Mouse (Mus musculus): Measurements from ENCODE around the gene Uri1. TPM values are rescaled to one million over a fixed set of nuclear protein-coding genes. Genes with fewer than 3 reads are reported as not detected.

The Uri1 gene
- polyA plus RNA-seq, 1 experiment from 2014 or later: 46.7 TPM

DNA sequence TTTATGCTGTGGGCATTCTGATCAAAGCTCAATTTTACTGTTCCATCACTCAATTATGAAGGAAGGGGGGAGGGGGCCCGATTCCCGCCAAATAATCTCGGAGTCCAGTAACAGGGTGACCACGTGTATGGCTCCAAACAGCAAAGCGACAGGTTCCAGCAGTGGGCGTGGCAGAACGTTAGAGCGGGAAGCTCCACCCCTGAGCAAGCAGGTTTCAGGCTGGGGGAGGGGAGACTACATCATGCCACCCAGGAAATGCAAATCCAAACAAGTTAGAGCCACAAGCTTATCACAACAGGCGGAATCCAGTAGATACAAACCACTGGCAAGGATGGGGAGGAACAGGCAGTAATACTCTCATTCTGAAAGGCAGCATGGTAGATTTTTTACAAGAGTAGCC is 71.5 kb downstream of the Uri1 start:
- no peak overlapping the region for H3K4me3 ChIP-seq (replicated peaks)
- H3K9me3 ChIP-seq: no peaks in the 10 kb centered on the region
- H3K9ac ChIP-seq: no peak overlapping the region
- no peak overlapping the region for H3K4me2 ChIP-seq
- no peaks in the 10 kb centered on the region for H3K4me1 ChIP-seq
- no peaks in the 10 kb centered on the region for H3K27me3 ChIP-seq
- 85% methylated on average over 9 of the region's 9 CpGs for WGBS
- H3K27ac ChIP-seq: no peak overlapping the region
- peaks cover 5% of the 10 kb centered on the region for H3K36me3 ChIP-seq (replicated peaks)
- no peak for ATAC-seq (ENCODE audit: low FRiP score)

DNA sequence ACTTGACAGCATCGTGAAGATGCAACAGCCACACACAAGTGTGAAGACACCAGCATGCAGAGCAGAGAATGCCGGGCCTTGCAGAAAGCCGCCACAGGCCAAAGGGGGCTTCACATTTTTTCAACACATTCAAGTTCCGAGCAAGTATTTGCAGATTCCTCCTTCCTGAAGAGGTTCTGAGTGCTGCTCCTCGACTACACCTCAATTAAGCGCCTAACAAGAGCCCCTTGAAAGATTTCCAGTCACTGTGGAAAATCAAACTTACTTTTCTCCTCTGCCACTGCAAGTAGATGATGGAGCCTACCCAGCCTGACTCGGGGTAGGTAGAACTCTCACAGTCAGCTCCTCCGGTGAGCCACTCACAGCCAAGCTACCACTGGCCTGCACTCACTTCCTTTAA is 86.9 kb downstream of the Uri1 start:
- Histone ChIP-seq H3K9me3 (no peaks in the 10 kb centered on the region), H3K9ac (no peak overlapping the region), H3K27ac (no peak overlapping the region), H3K4me1 (peaks cover 28% of the 10 kb centered on the region), H3K36me3 (replicated peaks) (no peaks in the 10 kb centered on the region), H3K27me3 (no peaks in the 10 kb centered on the region), H3K4me3 (replicated peaks) (no peak overlapping the region), H3K4me2 (no peak overlapping the region)
- WGBS: 77% methylated on average over 8 of the region's 8 CpGs
- ATAC-seq (ENCODE audit: low FRiP score): no peak

DNA sequence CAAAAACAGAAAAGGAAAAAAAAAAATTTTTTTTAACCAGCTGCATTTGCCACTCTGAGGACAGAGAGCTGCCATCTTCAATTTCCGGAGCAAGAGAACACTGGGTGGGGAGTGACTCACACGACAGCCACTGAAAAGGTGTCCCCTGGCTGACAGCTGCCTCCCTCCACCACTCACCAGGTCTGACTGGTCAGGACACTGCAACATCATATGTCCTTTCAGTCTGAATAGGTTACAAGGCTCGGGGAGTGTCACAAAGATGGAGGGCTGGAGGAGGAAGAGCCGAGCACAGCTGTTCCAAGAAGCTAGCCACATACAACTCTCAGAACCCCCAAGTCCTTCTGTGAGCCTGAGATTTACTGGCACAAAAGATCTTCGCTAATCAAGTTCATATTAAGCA is 87.6 kb downstream of the Uri1 start:
- H3K4me2 ChIP-seq: no peak overlapping the region
- H3K36me3 ChIP-seq (replicated peaks): no peaks in the 10 kb centered on the region
- WGBS: 71% methylated on average over 5 of the region's 5 CpGs
- no peak overlapping the region for H3K27ac ChIP-seq
- H3K9me3 ChIP-seq: no peaks in the 10 kb centered on the region
- ATAC-seq (ENCODE audit: low FRiP score): no peak
- H3K27me3 ChIP-seq: no peaks in the 10 kb centered on the region
- H3K4me3 ChIP-seq (replicated peaks): no peak overlapping the region
- H3K9ac ChIP-seq: no peak overlapping the region
- H3K4me1 ChIP-seq: peaks cover 30% of the 10 kb centered on the region

DNA sequence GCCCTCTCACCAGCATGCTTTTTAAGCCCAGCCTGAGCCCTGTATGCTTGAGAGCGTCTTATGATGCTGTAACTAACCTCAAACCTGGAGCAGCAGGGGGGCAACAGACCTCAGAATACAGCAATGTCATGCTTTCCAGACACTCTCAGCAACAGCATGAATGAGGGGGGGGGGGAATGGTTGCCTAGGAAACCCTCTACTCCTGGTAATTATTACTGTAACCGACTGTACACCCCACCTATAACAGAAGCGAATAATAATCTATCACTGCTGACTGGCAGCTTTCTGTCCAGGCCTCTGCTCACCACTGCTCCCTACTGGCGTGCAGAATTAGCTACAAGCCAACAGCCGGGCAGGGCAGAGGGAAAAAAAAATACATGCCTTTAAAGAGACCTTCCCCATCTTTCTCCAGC is 88.6 kb downstream of the Uri1 start:
- Histone ChIP-seq H3K36me3 (replicated peaks) (no peaks in the 10 kb centered on the region), H3K27me3 (no peaks in the 10 kb centered on the region), H3K9me3 (no peaks in the 10 kb centered on the region), H3K27ac (0 out of 2 replicates have a peak overlapping the region, but pooled peaks have one; percentile 25), H3K9ac (no peak overlapping the region), H3K4me1 (peaks cover 30% of the 10 kb centered on the region), H3K4me2 (no peak overlapping the region), H3K4me3 (replicated peaks) (no peak overlapping the region)
- WGBS: 15% methylated on average over 5 of the region's 5 CpGs
- peak; percentile 66 for ATAC-seq (ENCODE audit: low FRiP score)

DNA sequence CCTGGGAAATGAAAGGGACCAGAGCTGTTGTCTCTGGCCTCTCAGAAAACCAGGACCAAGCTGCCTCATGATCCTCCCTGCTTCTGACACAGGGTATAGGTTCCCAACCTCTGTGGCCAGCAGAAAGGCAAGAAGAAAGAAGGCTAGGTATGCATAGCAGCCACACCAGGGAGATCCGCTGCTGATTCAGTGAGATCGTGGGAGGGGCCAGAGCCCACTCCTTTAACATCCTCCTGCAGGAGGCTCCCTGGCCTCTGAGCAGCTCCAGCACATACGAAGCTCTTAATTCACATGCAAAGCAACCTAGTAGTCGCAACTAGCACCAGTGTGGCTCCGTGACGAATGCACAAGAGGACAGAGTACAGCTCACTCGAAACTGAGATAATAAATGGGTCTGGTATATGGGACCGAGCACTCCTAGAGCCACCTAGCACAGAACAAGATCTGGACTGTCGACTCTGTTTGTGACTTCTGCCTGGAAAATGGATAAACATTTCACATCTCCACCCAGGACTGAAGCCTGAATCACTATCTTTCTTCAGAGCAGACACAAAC is 89.5 kb downstream of the Uri1 start:
- no peak overlapping the region for H3K27ac ChIP-seq
- no peak overlapping the region for H3K9ac ChIP-seq
- no peaks in the 10 kb centered on the region for H3K36me3 ChIP-seq (replicated peaks)
- H3K4me3 ChIP-seq (replicated peaks): no peak overlapping the region
- H3K27me3 ChIP-seq: no peaks in the 10 kb centered on the region
- 30% methylated on average over 9 of the region's 9 CpGs for WGBS
- peaks cover 30% of the 10 kb centered on the region for H3K4me1 ChIP-seq
- no peaks in the 10 kb centered on the region for H3K9me3 ChIP-seq
- peak; percentile 27; the same call in 1 of the 2 replicates for ATAC-seq (ENCODE audit: low FRiP score)
- H3K4me2 ChIP-seq: no peak overlapping the region

DNA sequence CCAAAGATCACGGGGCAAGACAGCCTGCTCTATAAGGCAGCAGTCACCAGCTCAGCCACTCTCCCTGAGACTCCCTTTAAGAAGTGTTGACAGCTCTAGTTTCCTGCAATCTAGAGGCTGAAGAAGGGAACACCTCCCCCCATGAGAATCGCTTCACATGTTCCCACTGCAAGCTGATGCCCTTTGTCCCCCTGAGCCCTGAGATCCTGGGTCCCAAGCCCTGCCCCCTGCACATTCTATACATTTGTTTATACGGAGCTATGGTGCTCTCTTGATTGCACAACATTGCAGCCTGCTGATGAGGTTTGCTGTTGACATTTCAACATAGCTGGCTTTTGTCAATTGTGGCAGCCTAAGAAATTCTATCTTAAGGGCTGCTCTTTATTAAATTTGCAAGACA is 91.7 kb downstream of the Uri1 start:
- Histone ChIP-seq H3K27me3 (no peaks in the 10 kb centered on the region), H3K9me3 (no peaks in the 10 kb centered on the region), H3K27ac (no peak overlapping the region), H3K4me1 (peaks cover 30% of the 10 kb centered on the region), H3K36me3 (replicated peaks) (no peaks in the 10 kb centered on the region), H3K4me3 (replicated peaks) (no peak overlapping the region), H3K4me2 (no peak overlapping the region), H3K9ac (no peak overlapping the region)
- 15% methylated on average over 3 of the region's 3 CpGs for WGBS
- ATAC-seq (ENCODE audit: low FRiP score): no peak

DNA sequence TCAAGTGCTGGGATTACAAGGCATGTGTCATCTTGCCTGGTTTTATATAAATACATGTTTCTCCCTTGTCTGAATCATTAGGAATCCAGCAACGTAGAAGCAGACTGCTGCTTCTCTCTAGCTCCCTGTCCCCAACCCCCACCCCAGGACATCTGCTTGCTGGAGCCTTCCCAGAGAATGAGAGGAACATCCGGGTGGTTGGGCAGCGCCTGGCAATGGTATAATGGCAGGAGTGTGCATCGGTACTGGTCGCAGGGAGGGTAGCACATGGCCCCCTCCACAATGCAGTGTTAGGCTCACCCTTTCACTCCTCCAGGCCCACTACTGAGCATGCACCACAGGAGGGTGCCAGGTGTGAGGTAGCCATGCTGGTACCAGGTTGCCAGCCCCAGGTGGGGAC is 93.6 kb downstream of the Uri1 start:
- no peak overlapping the region for H3K4me2 ChIP-seq
- H3K9ac ChIP-seq: no peak overlapping the region
- no peaks in the 10 kb centered on the region for H3K36me3 ChIP-seq (replicated peaks)
- WGBS: 64% methylated on average over 5 of the region's 5 CpGs
- no peaks in the 10 kb centered on the region for H3K27me3 ChIP-seq
- H3K9me3 ChIP-seq: no peaks in the 10 kb centered on the region
- H3K4me1 ChIP-seq: peaks cover 27% of the 10 kb centered on the region
- no peak overlapping the region for H3K4me3 ChIP-seq (replicated peaks)
- no peak for ATAC-seq (ENCODE audit: low FRiP score)
- no peak overlapping the region for H3K27ac ChIP-seq

DNA sequence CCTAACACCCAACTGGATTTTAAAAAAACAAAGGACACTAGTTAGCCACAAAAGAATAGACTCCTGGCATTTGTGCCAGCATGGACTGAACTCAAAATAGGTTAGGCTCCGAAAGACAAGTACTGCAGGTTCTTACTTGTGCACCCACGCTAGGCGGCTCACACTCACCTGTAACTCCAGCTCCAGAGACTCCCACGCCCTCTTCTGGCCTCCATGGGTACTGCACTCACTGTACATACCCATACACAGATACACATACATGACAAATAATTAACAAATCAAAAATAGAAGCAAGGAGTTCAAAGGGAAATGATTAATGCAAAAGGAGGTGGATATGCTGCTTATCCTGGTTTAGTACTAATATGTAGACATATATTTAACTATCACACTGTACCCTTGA is 100.4 kb downstream of the Uri1 start:
- H3K27me3 ChIP-seq: peaks cover 4% of the 10 kb centered on the region; the same call in 1 of the 2 replicates
- WGBS: 82% methylated on average over 4 of the region's 4 CpGs
- peaks cover 9% of the 10 kb centered on the region for H3K4me1 ChIP-seq
- no peak overlapping the region for H3K4me3 ChIP-seq (replicated peaks)
- ATAC-seq (ENCODE audit: low FRiP score): no peak
- no peak overlapping the region for H3K9ac ChIP-seq
- H3K36me3 ChIP-seq (replicated peaks): no peaks in the 10 kb centered on the region
- H3K27ac ChIP-seq: no peak overlapping the region
- H3K4me2 ChIP-seq: no peak overlapping the region
- no peaks in the 10 kb centered on the region for H3K9me3 ChIP-seq

DNA sequence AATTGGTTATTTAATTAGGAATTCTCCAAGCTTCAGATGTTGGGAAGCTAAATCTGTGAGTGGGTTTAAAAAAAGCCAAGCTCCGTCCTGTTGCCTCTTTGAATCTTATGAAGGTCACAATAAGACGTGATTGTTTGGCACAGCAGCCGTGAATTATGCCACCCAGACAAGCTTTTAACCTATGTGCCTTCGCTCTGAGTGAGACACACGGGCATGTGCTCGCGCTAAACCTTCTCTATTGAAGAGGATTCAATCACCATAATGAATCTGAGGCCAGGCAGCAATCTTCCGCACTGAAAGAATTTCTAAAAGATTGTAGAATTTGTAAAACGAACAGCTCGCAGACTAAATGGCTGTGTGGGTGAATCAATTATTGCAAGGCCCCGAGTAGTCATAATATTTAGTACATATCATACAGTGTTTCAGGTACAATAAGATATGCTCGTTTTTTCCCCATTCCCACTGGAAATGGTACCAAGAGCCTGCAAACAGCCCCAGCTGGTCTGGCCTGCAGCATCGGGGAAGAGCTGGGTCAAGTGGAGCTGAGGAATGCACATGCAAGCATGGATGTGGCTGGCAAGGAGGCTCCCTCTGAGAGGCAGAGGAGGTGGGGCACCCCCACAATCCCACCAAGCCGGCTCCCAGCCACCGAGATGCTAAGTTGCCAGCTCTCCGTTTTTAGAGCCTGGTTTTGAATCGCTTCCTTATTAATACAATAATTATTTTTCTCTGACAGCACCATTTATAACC is 101.5 kb downstream of the Uri1 start:
- Histone ChIP-seq H3K27ac (peak overlapping the region; percentile 46; the same call in 1 of the 2 replicates), H3K4me2 (no peak overlapping the region), H3K36me3 (replicated peaks) (no peaks in the 10 kb centered on the region), H3K9me3 (no peaks in the 10 kb centered on the region), H3K9ac (no peak overlapping the region), H3K4me3 (replicated peaks) (no peak overlapping the region), H3K4me1 (peaks cover 9% of the 10 kb centered on the region), H3K27me3 (peaks cover 4% of the 10 kb centered on the region; the same call in 1 of the 2 replicates)
- ATAC-seq (ENCODE audit: low FRiP score): no peak
- 49% methylated on average over 17 of the region's 17 CpGs for WGBS

DNA sequence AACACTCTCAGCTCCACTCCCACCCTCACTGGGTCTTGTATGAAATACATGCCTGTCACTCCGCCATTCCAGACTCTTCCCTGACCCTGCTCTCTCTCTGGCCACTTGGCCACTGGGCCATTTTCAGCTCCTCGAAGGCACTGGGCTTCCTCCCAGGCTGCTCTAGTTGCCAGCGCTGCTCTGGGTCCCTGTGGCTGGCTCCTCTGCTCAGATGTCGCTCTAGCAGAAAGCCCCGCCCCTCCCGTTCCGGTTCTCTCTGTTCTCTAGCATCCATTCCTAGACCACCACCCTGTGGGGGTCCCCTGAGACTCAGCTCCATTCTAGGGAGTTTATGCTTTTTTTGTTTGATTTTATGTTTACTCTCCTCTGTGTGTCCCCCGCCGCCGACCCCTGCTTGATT is 104.4 kb downstream of the Uri1 start:
- H3K27ac ChIP-seq: no peak overlapping the region
- peaks cover 9% of the 10 kb centered on the region for H3K4me1 ChIP-seq
- WGBS: 56% methylated on average over 10 of the region's 10 CpGs
- H3K9ac ChIP-seq: no peak overlapping the region
- no peaks in the 10 kb centered on the region for H3K36me3 ChIP-seq (replicated peaks)
- H3K4me3 ChIP-seq (replicated peaks): no peak overlapping the region
- no peak overlapping the region for H3K4me2 ChIP-seq
- peaks cover 4% of the 10 kb centered on the region; the same call in 1 of the 2 replicates for H3K27me3 ChIP-seq
- ATAC-seq (ENCODE audit: low FRiP score): no peak
- H3K9me3 ChIP-seq: no peaks in the 10 kb centered on the region

DNA sequence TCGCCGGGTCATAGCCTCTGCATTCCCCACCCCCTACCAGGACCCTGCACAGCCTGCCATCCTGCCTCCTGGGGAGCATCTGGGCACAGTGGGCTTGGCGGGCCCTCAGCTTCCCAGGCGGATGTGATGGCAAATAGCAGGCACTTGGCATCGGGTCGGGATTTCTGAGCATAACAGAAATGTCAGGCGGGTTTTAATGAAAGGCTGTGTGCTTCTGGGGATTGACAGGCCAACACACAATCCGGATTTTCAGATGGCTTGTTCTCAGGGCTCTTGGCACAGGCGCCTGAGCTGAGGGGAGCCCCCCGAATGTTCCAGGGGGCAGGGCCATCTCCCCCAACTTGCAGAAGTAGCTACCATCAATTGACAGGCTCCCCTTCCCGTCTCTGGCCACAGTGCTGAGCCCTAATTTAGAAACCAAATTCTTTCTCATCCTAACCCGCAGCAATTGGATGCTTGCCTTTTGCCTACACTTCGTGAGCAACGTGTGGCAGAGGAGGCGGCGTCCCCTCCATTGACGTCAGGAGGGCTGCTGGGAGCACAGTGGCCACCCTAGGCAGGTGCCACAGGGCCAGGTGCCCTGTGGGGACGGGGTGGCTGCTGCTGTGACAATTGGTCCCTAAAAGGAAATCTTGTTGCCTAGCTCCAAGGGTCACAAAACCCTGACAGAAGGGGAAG is 106.5 kb downstream of the Uri1 start:
- Histone ChIP-seq H3K27ac (no peak overlapping the region), H3K9ac (no peak overlapping the region), H3K27me3 (peaks cover 4% of the 10 kb centered on the region; the same call in 1 of the 2 replicates), H3K36me3 (replicated peaks) (no peaks in the 10 kb centered on the region), H3K4me3 (replicated peaks) (no peak overlapping the region), H3K4me2 (no peak overlapping the region), H3K9me3 (no peaks in the 10 kb centered on the region), H3K4me1 (peaks cover 6% of the 10 kb centered on the region)
- 65% methylated on average over 18 of the region's 18 CpGs for WGBS
- ATAC-seq (ENCODE audit: low FRiP score): no peak

DNA sequence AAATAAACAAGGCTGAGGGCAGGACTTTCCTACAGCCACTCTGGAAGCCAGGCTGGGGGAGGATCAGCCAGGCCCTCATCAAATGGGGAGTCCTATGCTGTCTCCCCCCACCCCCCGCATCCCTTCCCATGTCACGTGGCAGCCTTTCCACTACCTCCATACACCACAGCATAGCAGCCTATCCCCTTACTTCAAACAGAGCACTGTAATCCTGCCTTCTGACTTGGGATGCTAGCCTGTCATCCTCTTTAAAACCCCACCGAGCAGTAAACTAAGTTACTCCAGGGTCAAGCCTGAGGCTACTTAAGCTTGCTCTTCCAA is 111.6 kb downstream of the Uri1 start:
- Histone ChIP-seq H3K36me3 (replicated peaks) (no peaks in the 10 kb centered on the region), H3K9me3 (no peaks in the 10 kb centered on the region), H3K4me3 (replicated peaks) (no peak overlapping the region), H3K9ac (no peak overlapping the region), H3K27me3 (no peaks in the 10 kb centered on the region), H3K27ac (peak overlapping the region; percentile 38; the same call in 1 of the 2 replicates), H3K4me2 (no peak overlapping the region), H3K4me1 (peaks cover 18% of the 10 kb centered on the region)
- ATAC-seq (ENCODE audit: low FRiP score): no peak
- 7% methylated on average over 3 of the region's 3 CpGs for WGBS
